ENCODE assay signal across 31 mouse cellular contexts in genomic region chr12:27187480-27187879, GRCm38 (mm10).
DNase-seq lines count a peak whose midpoint lies in the region; ATAC-seq lines count a peak whose summit lies in the region.
"Had no signal": no experiment of that assay in that cellular context is flagged by ENCODE, and none has a peak within 500 bp of the region (broad histone marks: within the 10 kb centered on the region; RNA-seq: fewer than 3 reads in every experiment).

No protein-coding gene starts in this region.

- H3K4me1 ChIP-seq in embryonic facial prominence, embryonic 13.5 days = peaks cover 51% of the 10 kb centered on the region
- H3K4me1 ChIP-seq in limb, embryonic 10.5 days = peaks cover 70% of the 10 kb centered on the region
- H3K4me1 ChIP-seq in limb, embryonic 15.5 days = peaks cover 16% of the 10 kb centered on the region
- H3K4me1 ChIP-seq: liver, embryonic 15.5 days had no signal

- peak overlapping the region; percentile 31 for H3K4me2 ChIP-seq in embryonic facial prominence, embryonic 13.5 days
- no peak overlapping the region for H3K4me2 ChIP-seq in limb, embryonic 15.5 days
- H3K4me2 ChIP-seq: forebrain, embryonic 15.5 days; heart, embryonic 13.5 days; hindbrain, embryonic 14.5 days; liver, embryonic 15.5 days; lung, embryonic 14.5 days; midbrain, embryonic 12.5 days had no signal

- ATAC-seq in embryonic facial prominence, embryonic 13.5 days (ENCODE audit: insufficient number of reproducible peaks, insufficient read depth, low FRiP score, low TSS enrichment, low read depth) = peak; percentile 76
- peak; percentile 40; the same call in 1 of the 2 replicates for ATAC-seq in limb, embryonic 15.5 days (ENCODE audit: insufficient number of reproducible peaks, low FRiP score, low TSS enrichment, low read depth)
- ATAC-seq: forebrain, embryonic 15.5 days; inflammation-experienced regulatory T-cells, adult 6 months had no signal

- H3K36me3 ChIP-seq in embryonic facial prominence, embryonic 13.5 days = no peaks in the 10 kb centered on the region
- no peaks in the 10 kb centered on the region for H3K36me3 ChIP-seq in limb, embryonic 10.5 days
- no peaks in the 10 kb centered on the region for H3K36me3 ChIP-seq in limb, embryonic 15.5 days
- H3K36me3 ChIP-seq: forebrain, embryonic 10.5 days; forebrain, embryonic 15.5 days; heart, embryonic 13.5 days; liver, embryonic 15.5 days; midbrain, embryonic 12.5 days had no signal

- no peak overlapping the region for H3K9ac ChIP-seq in embryonic facial prominence, embryonic 13.5 days
- H3K9ac ChIP-seq in limb, embryonic 15.5 days = no peak overlapping the region
- H3K9ac ChIP-seq: forebrain, embryonic 15.5 days; heart, embryonic 13.5 days; hindbrain, embryonic 14.5 days; liver, embryonic 15.5 days; lung, embryonic 14.5 days; midbrain, embryonic 12.5 days had no signal

- H3K9me3 ChIP-seq in embryonic facial prominence, embryonic 13.5 days = no peaks in the 10 kb centered on the region
- no peaks in the 10 kb centered on the region for H3K9me3 ChIP-seq in limb, embryonic 10.5 days (replicated peaks)
- H3K9me3 ChIP-seq in limb, embryonic 15.5 days = no peaks in the 10 kb centered on the region; the same call in 1 of the 2 replicates
- H3K9me3 ChIP-seq: forebrain, embryonic 10.5 days; forebrain, embryonic 15.5 days; heart, embryonic 13.5 days; liver, embryonic 15.5 days; midbrain, embryonic 12.5 days had no signal

- H3K4me3 ChIP-seq in embryonic facial prominence, embryonic 13.5 days = no peak overlapping the region
- H3K4me3 ChIP-seq in limb, embryonic 10.5 days = no peak overlapping the region
- no peak overlapping the region for H3K4me3 ChIP-seq in limb, embryonic 15.5 days
- H3K4me3 ChIP-seq: forebrain, embryonic 10.5 days; forebrain, embryonic 15.5 days; gastrocnemius, adult 2 months; heart, embryonic 13.5 days; liver, embryonic 15.5 days; midbrain, embryonic 12.5 days had no signal

- peak; percentile 45 for DNase-seq in embryo, embryonic 10.5 days (ENCODE audit: low spot score)
- no peak for DNase-seq in embryo, embryonic 9.5 days (ENCODE audit: extremely low spot score)
- DNase-seq in limb, embryonic 10.5 days (ENCODE audit: low spot score) = peak; percentile 71
- no peak for DNase-seq in T-cell, adult 2 months (ENCODE audit: low spot score)
- DNase-seq in yolk sac, embryonic 10.5 days (ENCODE audit: low spot score) = no peak
- no peak for DNase-seq in ovary, postnatal 10 days (ENCODE audit: low spot score)
- DNase-seq: adrenal gland, postnatal 14 days; cerebellum, adult 11 months; cerebellum, adult 9-10 months; gastrocnemius, adult 2 months; heart, postnatal 10 days; kidney, adult 11 months; kidney, postnatal 14 days; layer of hippocampus, adult 9-11 months; liver; lung, embryonic 14.5 days; lung, postnatal 14 days; right cerebral cortex, postnatal 4 days; thymus, adult 2 months; thymus, postnatal 4 days had no signal

- H3K27ac ChIP-seq in embryonic facial prominence, embryonic 13.5 days = peak overlapping the region; percentile 77
- H3K27ac ChIP-seq in limb, embryonic 10.5 days = peak overlapping the region; percentile 84
- peak overlapping the region; percentile 68; the same call in 1 of the 2 replicates for H3K27ac ChIP-seq in limb, embryonic 15.5 days
- H3K27ac ChIP-seq: forebrain, embryonic 10.5 days; forebrain, embryonic 15.5 days; gastrocnemius, adult 2 months; heart, embryonic 13.5 days; hindbrain, embryonic 14.5 days; liver, embryonic 15.5 days; midbrain, embryonic 12.5 days; stomach, postnatal 0 days had no signal

- no peaks in the 10 kb centered on the region for H3K27me3 ChIP-seq in embryonic facial prominence, embryonic 13.5 days
- no peaks in the 10 kb centered on the region for H3K27me3 ChIP-seq in limb, embryonic 10.5 days (ENCODE audit: low read depth, poor library complexity, severe bottlenecking)
- H3K27me3 ChIP-seq in limb, embryonic 15.5 days = no peaks in the 10 kb centered on the region
- H3K27me3 ChIP-seq: CH12.LX; forebrain, embryonic 15.5 days; heart, embryonic 13.5 days; liver, embryonic 15.5 days; midbrain, embryonic 12.5 days had no signal

- 21% methylated on average over 3 of the region's 3 CpGs for WGBS in embryonic facial prominence, embryonic 13.5 days
- WGBS in limb, embryonic 10.5 days = 12% methylated on average over 3 of the region's 3 CpGs
- 21% methylated on average over 3 of the region's 3 CpGs for WGBS in limb, embryonic 15.5 days

Comparison
In these comparisons a context has a peak if more than half of its experiments do, and no peak if none do; other contexts are left out.
1. DNase-seq: peak in embryo, embryonic 10.5 days (single experiment) and limb, embryonic 10.5 days (single experiment); none in embryo, embryonic 9.5 days (single experiment), T-cell, adult 2 months (single experiment), yolk sac, embryonic 10.5 days (single experiment) and ovary, postnatal 10 days (single experiment).
2. Peak in every context shown above with its lines, with median percentiles within 50 percentile points of each other: H3K27ac ChIP-seq.